Comparison of ENCODE assay signal across 29 mouse cellular contexts in genomic region chr2:70379939-70380338, GRCm38 (mm10).
DNase-seq lines count a peak whose midpoint lies in the region; ATAC-seq and TF ChIP-seq lines count a peak whose summit lies in the region.
"Had no signal": no experiment of that assay in that cellular context is flagged by ENCODE, and none has a peak within 500 bp of the region (broad histone marks: within the 10 kb centered on the region; RNA-seq: fewer than 3 reads in every experiment).

No protein-coding gene starts in this region.

- ATAC-seq in kidney, embryonic 15.5 days (replicated peaks; ENCODE audit: low FRiP score), result no peak
- ATAC-seq: activated CD4-positive, CD25-positive, alpha-beta regulatory T cell, adult 4 months; CD4-positive, CD25-positive, alpha-beta regulatory T cell, adult 4 months; forebrain, embryonic 16.5 days; hindbrain, postnatal 0 days; intestine, embryonic 16.5 days had no signal

- no peaks in the 10 kb centered on the region for H3K9me3 ChIP-seq in kidney, embryonic 15.5 days (replicated peaks)
- H3K9me3 ChIP-seq in CH12.LX (replicated peaks; ENCODE audit: low read length), result no peaks in the 10 kb centered on the region
- H3K9me3 ChIP-seq in embryonic facial prominence, embryonic 10.5 days, result no peaks in the 10 kb centered on the region
- H3K9me3 ChIP-seq: limb, embryonic 10.5 days; limb, embryonic 15.5 days; liver, embryonic 13.5 days; midbrain, embryonic 12.5 days; neural tube, embryonic 12.5 days had no signal

- no peak overlapping the region for H3K9ac ChIP-seq in kidney, embryonic 15.5 days
- no peak overlapping the region for H3K9ac ChIP-seq in CH12.LX (ENCODE audit: insufficient read depth, low read depth)
- H3K9ac ChIP-seq: limb, embryonic 15.5 days; liver, embryonic 13.5 days; midbrain, embryonic 12.5 days; neural tube, embryonic 12.5 days had no signal

- peaks cover 14% of the 10 kb centered on the region for H3K4me1 ChIP-seq in kidney, embryonic 15.5 days
- no peaks in the 10 kb centered on the region for H3K4me1 ChIP-seq in kidney, adult 2 months (ENCODE audit: control insufficient read depth, insufficient read depth, low read length)
- H3K4me1 ChIP-seq in lung, adult 2 months (ENCODE audit: control insufficient read depth, insufficient read depth, low read length), result no peaks in the 10 kb centered on the region
- peaks cover 0 to 8% of the 10 kb centered on the region in 2 experiments; a peak in 2 of 4 replicates for H3K4me1 ChIP-seq in CH12.LX (ENCODE audit: control insufficient read depth in 1 of 2, insufficient read depth in 2 of 2)
- peaks cover 11% of the 10 kb centered on the region for H3K4me1 ChIP-seq in embryonic facial prominence, embryonic 10.5 days
- H3K4me1 ChIP-seq: liver, embryonic 13.5 days; megakaryocyte, embryonic 14.5 days; midbrain, embryonic 12.5 days; neural tube, embryonic 12.5 days had no signal

- no peaks in the 10 kb centered on the region for H3K79me2 ChIP-seq in CH12.LX (replicated peaks; ENCODE audit: control insufficient read depth, extremely low read depth, insufficient read depth, poor library complexity, severe bottlenecking)

- no peak for TF ChIP-seq POLR2A in kidney, adult 2 months (IDR thresholded peaks at IDR 0.05; ENCODE audit: low read depth, low read length)
- no peak for TF ChIP-seq POLR2A in lung, adult 2 months (IDR thresholded peaks at IDR 0.05; ENCODE audit: borderline replicate concordance, extremely low read depth, low read depth, low read length)
- TF ChIP-seq POLR2A in CH12.LX (IDR thresholded peaks at IDR 0.05; ENCODE audit: low read depth, low read length), result no peak

- in situ Hi-C loops in CH12.LX (cut with MboI; ENCODE audit: low pct_ligation_motif_present, low pct_unique_long_range_greater_than_20kb, low sequenced_read_pairs), result no loop called here

- H3K4me3 ChIP-seq in kidney, embryonic 15.5 days (replicated peaks), result no peak overlapping the region
- H3K4me3 ChIP-seq in kidney, adult 2 months (ENCODE audit: insufficient read depth, low read depth, low read length), result no peak overlapping the region
- no peak overlapping the region for H3K4me3 ChIP-seq in lung, adult 2 months (replicated peaks; ENCODE audit: extremely low read depth, low read depth, low read length)
- no peak overlapping the region for H3K4me3 ChIP-seq in CH12.LX (replicated peaks in 1 of 3; ENCODE audit: low read depth in 2 of 3, low read length in 2 of 3, poor library complexity in 1 of 3)
- no peak overlapping the region for H3K4me3 ChIP-seq in embryonic facial prominence, embryonic 10.5 days
- H3K4me3 ChIP-seq: erythroblast, embryonic 14.5 days; limb, embryonic 10.5 days; limb, embryonic 15.5 days; liver, embryonic 13.5 days; megakaryocyte, embryonic 14.5 days; midbrain, embryonic 12.5 days; myocyte; neural tube, embryonic 12.5 days had no signal

- H3K4me2 ChIP-seq in kidney, embryonic 15.5 days, result peak overlapping the region; percentile 22
- peak overlapping the region; percentile 44; the same call in 1 of the 2 replicates for H3K4me2 ChIP-seq in CH12.LX (ENCODE audit: insufficient read depth, low read depth, poor library complexity, severe bottlenecking)
- H3K4me2 ChIP-seq: limb, embryonic 15.5 days; liver, embryonic 13.5 days; midbrain, embryonic 12.5 days; neural tube, embryonic 12.5 days had no signal

- TF ChIP-seq CTCF in kidney, adult 2 months (conservative IDR thresholded peaks at IDR 0.05; ENCODE audit: insufficient read depth, insufficient read length, low read depth, low read length), result no peak
- no peak for TF ChIP-seq CTCF in lung, adult 2 months (IDR thresholded peaks at IDR 0.05; ENCODE audit: insufficient read depth, low read length)
- no peak for TF ChIP-seq CTCF in CH12.LX (conservative IDR thresholded peaks at IDR 0.05 in 1 of 2, IDR thresholded peaks at IDR 0.05 in 1 of 2; ENCODE audit: low read depth in 2 of 2, low read length in 2 of 2)

- TF ChIP-seq EP300 in CH12.LX (IDR thresholded peaks at IDR 0.05; ENCODE audit: low read length), result no peak

- H3K27ac ChIP-seq in kidney, embryonic 15.5 days, result no peak overlapping the region
- H3K27ac ChIP-seq in kidney, adult 2 months (ENCODE audit: insufficient read depth, low read depth, low read length), result no peak overlapping the region
- H3K27ac ChIP-seq in CH12.LX (ENCODE audit: insufficient read depth, low read depth), result no peak overlapping the region
- H3K27ac ChIP-seq in embryonic facial prominence, embryonic 10.5 days (replicated peaks), result no peak overlapping the region
- H3K27ac ChIP-seq: hindbrain, postnatal 0 days; limb, embryonic 10.5 days; limb, embryonic 15.5 days; liver, embryonic 13.5 days; midbrain, embryonic 12.5 days; neural tube, embryonic 12.5 days had no signal

- no peaks in the 10 kb centered on the region for H3K27me3 ChIP-seq in kidney, embryonic 15.5 days
- H3K27me3 ChIP-seq in kidney, adult 2 months (replicated peaks; ENCODE audit: control insufficient read depth, insufficient read depth, low read length), result no peaks in the 10 kb centered on the region
- H3K27me3 ChIP-seq in CH12.LX (replicated peaks), result no peaks in the 10 kb centered on the region
- H3K27me3 ChIP-seq in embryonic facial prominence, embryonic 10.5 days (replicated peaks; ENCODE audit: low read depth, poor library complexity, severe bottlenecking), result no peaks in the 10 kb centered on the region
- H3K27me3 ChIP-seq: limb, embryonic 15.5 days; liver, embryonic 13.5 days; midbrain, embryonic 12.5 days; neural tube, embryonic 12.5 days had no signal

- TF ChIP-seq RAD21 in CH12.LX (IDR thresholded peaks at IDR 0.05; ENCODE audit: low read depth, low read length), result no peak

- H3K36me3 ChIP-seq in kidney, embryonic 15.5 days, result no peaks in the 10 kb centered on the region
- H3K36me3 ChIP-seq in kidney, adult 2 months (ENCODE audit: control insufficient read depth, insufficient read depth, low read length), result no peaks in the 10 kb centered on the region
- H3K36me3 ChIP-seq in CH12.LX (replicated peaks in 1 of 2; ENCODE audit: control insufficient read depth in 1 of 2, insufficient read depth in 1 of 2, low read length in 1 of 2), result no peaks in the 10 kb centered on the region
- no peaks in the 10 kb centered on the region for H3K36me3 ChIP-seq in embryonic facial prominence, embryonic 10.5 days (replicated peaks)
- H3K36me3 ChIP-seq: limb, embryonic 10.5 days; limb, embryonic 15.5 days; liver, embryonic 13.5 days; midbrain, embryonic 12.5 days; neural tube, embryonic 12.5 days had no signal

- 10% methylated on average over 6 of the region's 6 CpGs for WGBS in kidney, embryonic 15.5 days
- 19% methylated on average over 6 of the region's 6 CpGs for WGBS in kidney, adult 2 months
- WGBS in lung, adult 2 months, result 10% methylated on average over 6 of the region's 6 CpGs
- WGBS in embryonic facial prominence, embryonic 10.5 days, result 31% methylated on average over 6 of the region's 6 CpGs

- dilution Hi-C loops in CH12.LX (cut with MboI; ENCODE audit: extremely low pct_ligation_motif_present, extremely low pct_unique_long_range_greater_than_20kb, low sequenced_read_pairs), result no loop called here

- DNase-seq in kidney, adult 2 months, result no peak
- peak; percentile 4 for DNase-seq in lung, adult 2 months
- no peak for DNase-seq in lung, postnatal 36 days
- no peak for DNase-seq in CH12.LX (ENCODE audit: extremely low read depth)
- peak; percentile 38 for DNase-seq in embryonic facial prominence, embryonic 10.5 days (ENCODE audit: low spot score)
- DNase-seq in frontal cortex, postnatal 36 days (ENCODE audit: low spot score in 2 of 2), result no peak
- DNase-seq: adrenal gland, adult 2 months; adrenal gland, postnatal 36 days; cerebellum, adult 2 months; cerebellum, postnatal 14 days; heart, postnatal 14 days; layer of hippocampus, adult 9-11 months; liver, embryonic 13.5 days; right cerebral cortex, adult 18-20 months; spleen, adult 18-20 months; thymus, postnatal 14 days had no signal

TF ChIP-seq in CH12.LX, 34 proteins besides CTCF, POLR2A, EP300 and RAD21:
- TF ChIP-seq USF1 (IDR thresholded peaks at IDR 0.05; ENCODE audit: low read depth, low read length) (no peak), RCOR1 (conservative IDR thresholded peaks at IDR 0.05; ENCODE audit: low read depth, low read length) (no peak), ZNF384 (IDR thresholded peaks at IDR 0.05; ENCODE audit: low read depth, low read length) (no peak), SIN3A (IDR thresholded peaks at IDR 0.05; ENCODE audit: low read length) (no peak), UBTF (IDR thresholded peaks at IDR 0.05; ENCODE audit: low read depth, low read length) (no peak), JUND (conservative IDR thresholded peaks at IDR 0.05; ENCODE audit: low read depth, low read length) (no peak), E2F4 (IDR thresholded peaks at IDR 0.05; ENCODE audit: insufficient replicate concordance, low read depth, low read length) (no peak), SMC3 (IDR thresholded peaks at IDR 0.05; ENCODE audit: low read depth, low read length) (no peak), NELFE (IDR thresholded peaks at IDR 0.05; ENCODE audit: low read depth, low read length) (no peak), ELF1 (IDR thresholded peaks at IDR 0.05; ENCODE audit: low read depth, low read length) (no peak), MAZ (IDR thresholded peaks at IDR 0.05; ENCODE audit: low read depth, low read length) (no peak), MYC (IDR thresholded peaks at IDR 0.05; ENCODE audit: low read depth, low read length) (no peak), JUN (IDR thresholded peaks at IDR 0.05; ENCODE audit: insufficient read depth, low read depth, low read length) (no peak), KAT2A (IDR thresholded peaks at IDR 0.05; ENCODE audit: insufficient replicate concordance, low read length) (no peak)

Comparison
In these comparisons a context has a peak if more than half of its experiments do, and no peak if none do; other contexts are left out.
1. DNase-seq: peak in lung, adult 2 months (single experiment) and embryonic facial prominence, embryonic 10.5 days (single experiment); none in kidney, adult 2 months (single experiment), lung, postnatal 36 days (single experiment), CH12.LX (single experiment) and frontal cortex, postnatal 36 days (0 of 2).